Mouse (Mus musculus) spleen, adult 2 months (tissue): ENCODE data around the gene 4930563M21Rik.

Source experiments
- CTCF ChIP-seq: fragments of 200-500 bp; IDR thresholded peaks from 2 replicates; pipeline ENCODE4 v1.5.1; 2011; ENCODE audit warnings: mild to moderate bottlenecking, inconsistent platforms; ENCODE audit not compliant: insufficient read depth, insufficient read length, insufficient replicate concordance; ENCODE audit errors: extremely low read depth
- POLR2A ChIP-seq: fragments of 200-500 bp; IDR thresholded peaks from 2 replicates; pipeline ENCODE4 v1.6.1; 2011; ENCODE audit warnings: low read depth, low read length, inconsistent platforms

GRCm38 (mm10) chr9:56056147-56056546 is 45.8 kb upstream of the 4930563M21Rik start:
- no peak for TF ChIP-seq CTCF
- TF ChIP-seq POLR2A, result no peak
